Mouse (Mus musculus) heart, embryonic 11.5 days (tissue): ENCODE measurements around the gene 9030612E09Rik. TPM values are rescaled to one million over a fixed set of nuclear protein-coding genes. Genes with fewer than 3 reads are reported as not detected.
A peak's percentile ranks its signal among the peaks of the same experiment; 100 is the strongest.

Source experiments
- ATAC-seq: fragments of 200-750 bp; cut with Nextera tagmentation; replicated peaks from 2 replicates; pipeline ENCODE4 v1.8.0; 2017; ENCODE audit warnings: moderate library complexity; ENCODE audit not compliant: insufficient number of reproducible peaks, low FRiP score, low TSS enrichment
- H3K27ac ChIP-seq: fragments of 300-500 bp; sonication (generic); 2 replicates; pipeline ENCODE4 v1.5.1; 2014; ENCODE audit warnings: mild to moderate bottlenecking, low read depth, low read length
- H3K27me3 ChIP-seq: fragments of 300-500 bp; sonication (generic); 2 replicates; pipeline ENCODE4 v1.6.1; 2014; ENCODE audit warnings: mild to moderate bottlenecking, low read length, mixed read lengths; ENCODE audit not compliant: control insufficient read depth, insufficient read depth
- H3K36me3 ChIP-seq: fragments of 300-500 bp; sonication (generic); 2 replicates; pipeline ENCODE4 v1.6.1; 2014; ENCODE audit warnings: mild to moderate bottlenecking, low read length, moderate library complexity, mixed read lengths; ENCODE audit not compliant: control insufficient read depth, insufficient read depth
- H3K4me1 ChIP-seq: fragments of 300-500 bp; sonication (generic); 2 replicates; pipeline ENCODE4 v1.6.1; 2014; ENCODE audit warnings: low read length; ENCODE audit not compliant: control insufficient read depth, insufficient read depth
- H3K4me2 ChIP-seq: fragments of 300-500 bp; sonication (generic); 2 replicates; pipeline ENCODE4 v1.6.1; 2014; ENCODE audit warnings: mild to moderate bottlenecking, moderate library complexity
- H3K4me3 ChIP-seq: fragments of 300-500 bp; sonication (generic); 2 replicates; pipeline ENCODE4 v1.5.1; 2014; ENCODE audit warnings: low read depth, low read length
- H3K9ac ChIP-seq: fragments of 300-500 bp; sonication (generic); 2 replicates; pipeline ENCODE4 v1.6.1; 2014; ENCODE audit warnings: mild to moderate bottlenecking, low read depth, low read length, moderate library complexity
- H3K9me3 ChIP-seq: fragments of 300-500 bp; sonication (generic); replicated peaks from 2 replicates; pipeline ENCODE4 v1.6.1; 2016; ENCODE audit warnings: low read length; ENCODE audit not compliant: control insufficient read depth
- WGBS: fragments of 180-500 bp; shearing (Covaris S2); extraction: QIAGEN DNeasy Blood & Tissue Kit; methylation state at CpG from one replicate; pipeline ENCODE4 v1.1.7; 2014; ENCODE audit not compliant: insufficient replicate concordance; 5-methylcytosine and 5-hydroxymethylcytosine counted together
- polyA plus RNA-seq: library from polyadenylated mRNA; unstranded; fragments of >200 nt; fragmentation: Nextera tagmentation; extraction: Ambion mirVana; gene quantifications from 2 replicates; pipeline ENCODE4 v1.2.1, GENCODE M21; 2014

9030612E09Rik gene
- polyA plus RNA-seq, 1 experiment from 2014 or later = 0.36 TPM

GRCm38 (mm10) chr10:43173141-43173827 lies 1.2 kb upstream of the 9030612E09Rik start:
- no peaks in the 10 kb centered on the region for H3K36me3 ChIP-seq
- peaks cover 20% of the 10 kb centered on the region for H3K27me3 ChIP-seq
- peak overlapping the region; percentile 73 for H3K4me3 ChIP-seq
- H3K9me3 ChIP-seq = no peaks in the 10 kb centered on the region
- H3K4me2 ChIP-seq = peak overlapping the region; percentile 85
- H3K27ac ChIP-seq = peak overlapping the region; percentile 29; the same call in 1 of the 2 replicates
- ATAC-seq = peak; percentile 60; the same call in 1 of the 2 replicates
- peak overlapping the region; percentile 77 for H3K9ac ChIP-seq
- H3K4me1 ChIP-seq = peaks cover 12% of the 10 kb centered on the region
- WGBS = under 1% methylated on average over 52 of the region's 53 CpGs

GRCm38 (mm10) chr10:43173828-43174325 lies 627 bp upstream of the 9030612E09Rik start:
- Histone ChIP-seq H3K27ac (peak overlapping the region; percentile 32; the same call in 1 of the 2 replicates), H3K9ac (peak overlapping the region; percentile 77), H3K4me1 (peaks cover 12% of the 10 kb centered on the region), H3K4me3 (peak overlapping the region; percentile 73), H3K4me2 (peak overlapping the region; percentile 85), H3K27me3 (peaks cover 20% of the 10 kb centered on the region), H3K36me3 (no peaks in the 10 kb centered on the region), H3K9me3 (no peaks in the 10 kb centered on the region)
- ATAC-seq = peak; percentile 23; the same call in 1 of the 2 replicates
- under 1% methylated on average over 27 of the region's 38 CpGs for WGBS

GRCm38 (mm10) chr10:43175156-43175601 lies 675 bp downstream of the 9030612E09Rik start:
- peaks cover 26% of the 10 kb centered on the region for H3K27me3 ChIP-seq
- H3K4me2 ChIP-seq = peak overlapping the region; percentile 85
- no peaks in the 10 kb centered on the region for H3K9me3 ChIP-seq
- WGBS = under 1% methylated on average over 18 of the region's 18 CpGs
- peak overlapping the region; percentile 73 for H3K4me3 ChIP-seq
- H3K4me1 ChIP-seq = peaks cover 12% of the 10 kb centered on the region
- ATAC-seq = no peak
- H3K36me3 ChIP-seq = no peaks in the 10 kb centered on the region
- no peak overlapping the region for H3K27ac ChIP-seq
- H3K9ac ChIP-seq = peak overlapping the region; percentile 77; the same call in 1 of the 2 replicates

GRCm38 (mm10) chr10:43180313-43180912 lies 5.9 kb downstream of the 9030612E09Rik start:
- Histone ChIP-seq H3K36me3 (no peaks in the 10 kb centered on the region), H3K27ac (no peak overlapping the region), H3K27me3 (peaks cover 17% of the 10 kb centered on the region), H3K4me3 (no peak overlapping the region), H3K4me2 (no peak overlapping the region; the same call in 1 of the 2 replicates), H3K4me1 (peaks cover 3% of the 10 kb centered on the region; the same call in 1 of the 2 replicates), H3K9ac (no peak overlapping the region), H3K9me3 (no peaks in the 10 kb centered on the region)
- ATAC-seq = no peak
- WGBS = 47% methylated on average over 5 of the region's 5 CpGs

- ATAC-seq = no peak
- WGBS = 81% methylated on average over 2 of the region's 2 CpGs
- H3K9ac ChIP-seq = no peak overlapping the region
- H3K27me3 ChIP-seq = no peaks in the 10 kb centered on the region
- no peaks in the 10 kb centered on the region; the same call in 1 of the 2 replicates for H3K9me3 ChIP-seq
- no peak overlapping the region for H3K4me3 ChIP-seq
- no peaks in the 10 kb centered on the region for H3K36me3 ChIP-seq
- H3K4me1 ChIP-seq = no peaks in the 10 kb centered on the region
- H3K4me2 ChIP-seq = no peak overlapping the region
- H3K27ac ChIP-seq = no peak overlapping the region
Measured at GRCm38 (mm10) chr10:43200206-43200605, 25.7 kb downstream of the 9030612E09Rik start.

GRCm38 (mm10) chr10:43203865-43204264 lies 29.4 kb downstream of the 9030612E09Rik start:
- H3K4me3 ChIP-seq = no peak overlapping the region
- H3K4me1 ChIP-seq = no peaks in the 10 kb centered on the region
- 75% methylated on average over 3 of the region's 3 CpGs for WGBS
- no peaks in the 10 kb centered on the region for H3K27me3 ChIP-seq
- H3K36me3 ChIP-seq = no peaks in the 10 kb centered on the region
- no peaks in the 10 kb centered on the region; the same call in 1 of the 2 replicates for H3K9me3 ChIP-seq
- no peak overlapping the region for H3K4me2 ChIP-seq
- no peak overlapping the region for H3K9ac ChIP-seq
- no peak overlapping the region for H3K27ac ChIP-seq
- no peak for ATAC-seq

GRCm38 (mm10) chr10:43211866-43212265 lies 37.4 kb downstream of the 9030612E09Rik start:
- Histone ChIP-seq H3K4me1 (no peaks in the 10 kb centered on the region), H3K9ac (no peak overlapping the region), H3K27ac (no peak overlapping the region), H3K4me2 (no peak overlapping the region), H3K36me3 (no peaks in the 10 kb centered on the region), H3K27me3 (no peaks in the 10 kb centered on the region), H3K9me3 (no peaks in the 10 kb centered on the region), H3K4me3 (no peak overlapping the region)
- no peak for ATAC-seq
- 33% methylated on average over 6 of the region's 6 CpGs for WGBS

- no peak overlapping the region for H3K9ac ChIP-seq
- no peaks in the 10 kb centered on the region for H3K27me3 ChIP-seq
- ATAC-seq = no peak
- H3K36me3 ChIP-seq = no peaks in the 10 kb centered on the region
- no peak overlapping the region for H3K27ac ChIP-seq
- no peaks in the 10 kb centered on the region for H3K9me3 ChIP-seq
- H3K4me2 ChIP-seq = no peak overlapping the region
- H3K4me3 ChIP-seq = no peak overlapping the region
- WGBS = 86% methylated on average over 13 of the region's 13 CpGs
- H3K4me1 ChIP-seq = peaks cover 7% of the 10 kb centered on the region
Measured at GRCm38 (mm10) chr10:43217361-43217900, 42.9 kb downstream of the 9030612E09Rik start.
